Mouse (Mus musculus) ES-E14 (cell line): ENCODE measurements at regions not wholly inside any gene's neighbourhood (a gene's known extent, or its start where the extent isn't known, plus 50 kb on each side); places are given as distances from the start of the nearest gene placed in this dataset.

Experiments
- HCFC1 ChIP-seq: IDR thresholded peaks from 2 replicates; pipeline ENCODE4 v1.6.1; 2012; ENCODE audit warnings: low read length, inconsistent platforms, borderline replicate concordance; ENCODE audit not compliant: insufficient read depth
- ZC3H11A ChIP-seq: IDR thresholded peaks from 2 replicates; pipeline ENCODE4 v1.6.1; 2012; ENCODE audit warnings: low read depth, mild to moderate bottlenecking, inconsistent platforms, low read length, borderline replicate concordance
- ZNF384 ChIP-seq: IDR thresholded peaks from 2 replicates; pipeline ENCODE4 v1.6.1; 2012; ENCODE audit warnings: low read depth, low read length, inconsistent platforms

GRCm38 (mm10) chr9:14010261-14010949, 182.9 kb downstream of the Fam76b start:
- TF ChIP-seq HCFC1 (no peak), ZNF384 (no peak), ZC3H11A (no peak)
